Mouse (Mus musculus) spleen, adult 2 months (tissue): ENCODE results near the gene Prkce. TPM values are rescaled to one million over a fixed set of nuclear protein-coding genes. Genes with fewer than 3 reads are reported as not detected.

ENCODE experiments used
- DNase-seq, 2 experiments: peaks; one replicate each; pipeline versions ENCODE4 v3.0.0 to v3.0.0-alpha.2; 2012 to 2021; ENCODE audit warnings: low spot score in 2 of 2, low read depth in 1 of 2
- H3K27ac ChIP-seq: fragments of 200-500 bp; 2 replicates; pipeline ENCODE4 v1.5.1; 2012; ENCODE audit warnings: low read length, inconsistent platforms; ENCODE audit not compliant: insufficient read depth
- H3K27me3 ChIP-seq: fragments of 200-500 bp; 2 replicates; pipeline ENCODE4 v1.6.1; 2012; ENCODE audit warnings: mild to moderate bottlenecking, moderate library complexity, low read length, inconsistent platforms; ENCODE audit not compliant: control insufficient read depth, insufficient read depth
- H3K36me3 ChIP-seq: fragments of 200-500 bp; 2 replicates; pipeline ENCODE4 v1.6.1; 2012; ENCODE audit warnings: mild to moderate bottlenecking, low read length, inconsistent platforms; ENCODE audit not compliant: control insufficient read depth, insufficient read depth
- H3K4me1 ChIP-seq: fragments of 200-500 bp; 2 replicates; pipeline ENCODE4 v1.6.1; 2011; ENCODE audit warnings: inconsistent platforms; ENCODE audit not compliant: control insufficient read depth, insufficient read depth, insufficient read length
- H3K4me3 ChIP-seq: fragments of 200-500 bp; 2 replicates; pipeline ENCODE4 v1.5.1; 2011; ENCODE audit warnings: mild to moderate bottlenecking, inconsistent platforms; ENCODE audit not compliant: insufficient read depth, insufficient read length; ENCODE audit errors: extremely low read depth
- CTCF ChIP-seq: fragments of 200-500 bp; IDR thresholded peaks from 2 replicates; pipeline ENCODE4 v1.5.1; 2011; ENCODE audit warnings: mild to moderate bottlenecking, inconsistent platforms; ENCODE audit not compliant: insufficient read depth, insufficient read length, insufficient replicate concordance; ENCODE audit errors: extremely low read depth
- POLR2A ChIP-seq: fragments of 200-500 bp; IDR thresholded peaks from 2 replicates; pipeline ENCODE4 v1.6.1; 2011; ENCODE audit warnings: low read depth, low read length, inconsistent platforms
- WGBS: fragments of 180-500 bp; shearing (Covaris S2); methylation state at CpG from one replicate; pipeline ENCODE4 v1.1.7; 2018; 5-methylcytosine and 5-hydroxymethylcytosine counted together
- polyA plus RNA-seq: library from polyadenylated mRNA; depleted of rRNA; stranded (reverse); fragments of >200 nt; gene quantifications from 2 replicates; pipeline ENCODE4 v1.2.3, GENCODE M21; 2012

The Prkce gene
- polyA plus RNA-seq, 1 experiment, result 4.8 TPM

GRCm38 (mm10) chr17:86493891-86494420, 326.4 kb downstream of the Prkce start:
- Histone ChIP-seq H3K36me3 (peaks cover 19% of the 10 kb centered on the region), H3K4me1 (no peaks in the 10 kb centered on the region), H3K4me3 (no peak overlapping the region), H3K27me3 (no peaks in the 10 kb centered on the region), H3K27ac (no peak overlapping the region)
- 92% methylated on average over 8 of the region's 8 CpGs for WGBS
- DNase-seq, result no peak
- TF ChIP-seq POLR2A, result no peak
- TF ChIP-seq CTCF, result no peak

- DNase-seq, result no peak
- no peak overlapping the region for H3K4me3 ChIP-seq
- no peaks in the 10 kb centered on the region for H3K27me3 ChIP-seq
- TF ChIP-seq CTCF, result no peak
- no peak for TF ChIP-seq POLR2A
- peaks cover 18% of the 10 kb centered on the region for H3K36me3 ChIP-seq
- H3K4me1 ChIP-seq, result no peaks in the 10 kb centered on the region
- no peak overlapping the region for H3K27ac ChIP-seq
- WGBS, result 72% methylated on average over 6 of the region's 6 CpGs
These were observed 326.9 kb downstream of the Prkce start for GRCm38 (mm10) chr17:86494494-86494893.

- WGBS, result 15% methylated on average over 6 of the region's 6 CpGs
- Histone ChIP-seq H3K4me1 (no peaks in the 10 kb centered on the region), H3K36me3 (peaks cover 18% of the 10 kb centered on the region), H3K4me3 (no peak overlapping the region), H3K27me3 (no peaks in the 10 kb centered on the region), H3K27ac (no peak overlapping the region)
- no peak for TF ChIP-seq POLR2A
- TF ChIP-seq CTCF, result no peak
- no peak for DNase-seq
These were observed 327.3 kb downstream of the Prkce start for GRCm38 (mm10) chr17:86494895-86495294.

- Histone ChIP-seq H3K4me1 (no peaks in the 10 kb centered on the region), H3K27me3 (no peaks in the 10 kb centered on the region), H3K36me3 (peaks cover 13% of the 10 kb centered on the region; the same call in 1 of the 2 replicates), H3K27ac (no peak overlapping the region), H3K4me3 (no peak overlapping the region)
- TF ChIP-seq CTCF, result no peak
- TF ChIP-seq POLR2A, result no peak
- DNase-seq, result no peak
- whole genome bisulfite sequencing, result 95% methylated on average over 9 of the region's 9 CpGs
These were observed 328.7 kb downstream of the Prkce start for GRCm38 (mm10) chr17:86496123-86496771.

GRCm38 (mm10) chr17:86497302-86497701, 329.7 kb downstream of the Prkce start:
- H3K4me3 ChIP-seq, result no peak overlapping the region
- H3K4me1 ChIP-seq, result no peaks in the 10 kb centered on the region
- no peak for DNase-seq
- H3K27ac ChIP-seq, result no peak overlapping the region
- WGBS, result 84% methylated on average over 4 of the region's 4 CpGs
- H3K36me3 ChIP-seq, result peaks cover 13% of the 10 kb centered on the region; the same call in 1 of the 2 replicates
- TF ChIP-seq POLR2A (no peak), CTCF (no peak)
- H3K27me3 ChIP-seq, result no peaks in the 10 kb centered on the region

GRCm38 (mm10) chr17:86499359-86500045, 331.9 kb downstream of the Prkce start:
- Histone ChIP-seq H3K4me3 (no peak overlapping the region), H3K36me3 (peaks cover 11% of the 10 kb centered on the region; the same call in 1 of the 2 replicates), H3K27ac (peak overlapping the region; percentile 33; the same call in 1 of the 2 replicates), H3K27me3 (no peaks in the 10 kb centered on the region), H3K4me1 (no peaks in the 10 kb centered on the region)
- DNase-seq, result no peak
- TF ChIP-seq POLR2A, result no peak
- TF ChIP-seq CTCF, result no peak
- 81% methylated on average over 15 of the region's 15 CpGs for WGBS
